Mouse (Mus musculus): ENCODE measurements around the gene Hmg20a. TPM values are rescaled to one million over a fixed set of nuclear protein-coding genes. Genes with fewer than 3 reads are reported as not detected.
A peak's percentile ranks its signal among the peaks of the same experiment; 100 is the strongest.

Hmg20a gene
- total RNA-seq, 2 experiments from 2014 or later, result 62.8 to 64.4 TPM

DNA sequence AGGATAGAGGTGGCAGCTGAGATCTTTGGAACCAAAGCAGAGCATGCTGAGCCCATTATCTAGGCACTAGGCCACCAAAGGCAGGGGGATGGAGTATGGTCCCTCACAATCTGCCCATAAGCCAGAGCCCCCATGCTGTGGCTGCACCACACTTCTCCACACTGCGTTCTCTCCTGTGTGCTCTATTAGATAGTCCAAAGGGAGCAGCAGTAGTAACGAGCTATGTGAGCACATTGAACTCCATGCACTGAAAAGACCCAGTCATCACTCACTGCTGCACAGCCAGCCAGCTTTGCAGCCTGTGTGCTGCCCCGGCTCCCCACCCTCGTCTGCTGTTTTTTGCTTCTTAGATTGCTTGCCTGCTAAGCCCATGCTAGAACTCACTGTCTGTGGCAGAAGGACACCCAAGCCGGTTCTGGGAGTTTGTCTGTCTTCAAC is 77.4 kb downstream of the Hmg20a start:
- peak; percentile 42 to 57 for DNase-seq (ENCODE audit: low spot score in 2 of 2)

DNA sequence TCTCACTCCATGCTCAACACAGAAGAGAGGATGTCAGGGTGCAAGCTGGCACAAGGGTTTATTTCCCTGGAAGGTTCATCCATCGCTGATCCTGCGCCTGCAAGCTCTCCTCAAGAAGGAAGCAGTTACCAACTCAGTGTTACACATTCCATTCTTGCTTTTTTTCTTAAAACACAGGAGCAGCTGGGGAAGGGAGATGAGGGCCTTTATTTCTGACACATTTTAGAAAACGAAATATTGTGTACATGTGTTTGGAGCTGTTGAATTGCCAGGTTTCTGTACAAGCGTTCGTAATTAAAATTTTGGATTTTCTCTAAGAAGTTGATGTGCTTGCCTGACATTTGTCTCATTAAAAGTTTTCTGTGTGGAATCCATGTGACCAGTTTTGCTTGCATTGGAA is 78.2 kb downstream of the Hmg20a start:
- DNase-seq (ENCODE audit: low spot score in 2 of 2), result no peak

- DNase-seq (ENCODE audit: low spot score in 2 of 2), result no peak
Measured at GRCm38 (mm10) chr9:56497181-56497864, 78.9 kb downstream of the Hmg20a start.

DNA sequence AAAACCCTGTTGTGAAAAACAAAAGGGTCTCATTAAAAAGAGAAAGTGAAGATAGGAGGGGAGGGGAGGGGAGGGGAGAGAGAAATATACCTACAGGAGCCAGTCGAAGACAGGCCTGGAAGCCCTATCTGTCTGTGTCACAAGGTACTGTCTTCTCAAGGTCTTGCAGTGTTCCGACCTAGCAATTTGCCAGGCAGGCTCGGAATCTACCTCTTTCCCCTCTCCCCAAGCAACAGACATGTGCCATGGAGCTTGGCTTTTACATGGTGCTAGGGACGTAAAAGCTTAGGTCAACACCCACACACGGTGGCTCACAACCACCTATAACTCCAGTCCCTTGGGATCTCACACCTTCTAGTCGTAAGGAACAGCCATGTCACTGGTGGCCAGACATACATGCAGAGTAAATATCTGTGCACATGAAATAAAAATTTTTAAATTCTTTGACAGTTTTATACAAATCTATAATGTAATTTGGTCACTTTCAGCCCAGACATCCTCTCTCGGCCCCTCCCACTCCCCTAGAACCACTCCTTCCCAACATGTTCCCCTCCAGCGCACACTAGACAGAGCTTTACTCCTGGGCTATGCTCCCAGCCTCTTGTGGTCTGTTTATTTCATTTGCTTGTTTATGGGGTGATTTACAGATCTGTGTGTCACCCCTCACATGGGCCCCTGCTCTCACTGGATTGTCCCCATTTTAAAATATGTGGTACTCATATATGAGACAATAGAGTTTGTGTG is 81.1 kb downstream of the Hmg20a start:
- DNase-seq (ENCODE audit: low spot score in 2 of 2), result no peak

GRCm38 (mm10) chr9:56500893-56501590 is 82.6 kb downstream of the Hmg20a start:
- DNase-seq (ENCODE audit: low spot score in 2 of 2), result no peak

GRCm38 (mm10) chr9:56501721-56502542 is 83.5 kb downstream of the Hmg20a start:
- no peak for DNase-seq (ENCODE audit: low spot score in 2 of 2)

DNA sequence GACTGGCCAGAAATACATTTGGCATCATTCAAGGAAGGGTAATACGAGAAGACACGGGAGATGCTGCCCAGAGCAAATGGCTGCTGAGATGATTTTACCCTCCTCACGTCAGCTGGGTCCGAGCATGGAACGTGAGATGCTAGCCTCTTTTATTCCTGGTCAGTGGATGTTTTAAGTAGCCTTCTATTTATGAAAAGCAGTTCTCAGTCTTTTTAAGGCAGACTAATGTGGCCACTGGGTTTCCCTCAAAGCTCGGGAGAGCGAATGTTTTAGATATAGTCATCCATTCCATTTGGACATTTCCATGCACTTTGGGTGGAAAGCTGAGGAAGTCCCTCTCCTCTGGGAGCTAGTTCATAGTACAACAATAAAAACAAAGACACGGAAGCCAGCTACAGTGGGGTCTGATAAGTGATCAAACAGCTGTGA is 84.1 kb downstream of the Hmg20a start:
- DNase-seq (ENCODE audit: low spot score in 2 of 2), result no peak

GRCm38 (mm10) chr9:56503621-56504500 is 85.5 kb downstream of the Hmg20a start:
- no peak for DNase-seq (ENCODE audit: low spot score in 2 of 2)

- DNase-seq (ENCODE audit: low spot score in 2 of 2), result no peak
Measured at GRCm38 (mm10) chr9:56504511-56504910, 86.1 kb downstream of the Hmg20a start.

GRCm38 (mm10) chr9:56505083-56505792 is 86.8 kb downstream of the Hmg20a start:
- no peak for DNase-seq (ENCODE audit: low spot score in 2 of 2)

DNA sequence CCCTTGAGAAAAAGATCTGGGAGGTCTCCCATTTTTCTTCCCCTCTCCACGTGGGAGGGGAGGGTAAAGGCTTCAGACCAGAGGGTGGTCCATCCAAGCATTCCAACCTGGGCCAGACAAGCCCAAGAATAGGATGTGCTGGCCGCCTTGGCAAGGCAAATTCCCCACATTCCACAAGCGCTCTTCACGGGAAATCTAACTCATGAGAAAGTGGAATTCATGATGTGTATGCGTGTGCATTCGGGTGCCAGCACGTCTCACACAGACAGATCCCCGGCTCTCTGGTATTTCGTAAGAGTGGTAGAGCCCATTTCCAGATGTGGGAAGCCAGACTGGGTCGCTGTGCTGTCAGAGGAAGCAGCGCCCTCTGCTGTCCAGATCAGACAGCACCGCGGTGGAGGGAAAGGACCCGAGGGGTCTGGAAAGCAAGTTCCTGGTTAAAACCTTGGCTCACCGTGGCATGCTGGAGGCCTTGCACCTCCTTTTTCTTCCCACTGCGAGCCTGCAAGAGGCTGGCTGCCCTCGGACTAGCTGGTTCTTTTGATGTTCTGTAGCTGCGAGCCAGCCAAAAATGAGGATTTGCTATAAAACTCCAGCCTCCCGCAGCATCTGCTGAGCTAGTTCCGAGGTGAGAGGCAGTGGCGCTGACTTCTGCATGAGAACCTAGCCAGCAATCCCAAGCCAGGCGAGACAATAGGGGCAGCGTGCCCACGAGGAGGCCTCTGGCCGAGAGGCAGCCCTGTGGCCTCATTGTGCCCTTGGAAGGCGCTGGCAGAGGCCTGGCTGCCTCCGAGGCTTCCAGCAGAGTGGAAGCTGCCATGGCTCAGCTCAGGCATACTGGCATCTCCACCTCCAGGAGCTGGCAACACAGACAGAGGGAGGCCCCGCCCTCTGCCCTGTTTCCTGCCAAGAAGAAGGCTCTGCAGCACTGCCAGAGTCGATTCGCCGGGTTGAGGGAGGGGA is 87.7 kb downstream of the Hmg20a start:
- peak; percentile 91 to 92 for DNase-seq (ENCODE audit: low spot score in 2 of 2)

DNA sequence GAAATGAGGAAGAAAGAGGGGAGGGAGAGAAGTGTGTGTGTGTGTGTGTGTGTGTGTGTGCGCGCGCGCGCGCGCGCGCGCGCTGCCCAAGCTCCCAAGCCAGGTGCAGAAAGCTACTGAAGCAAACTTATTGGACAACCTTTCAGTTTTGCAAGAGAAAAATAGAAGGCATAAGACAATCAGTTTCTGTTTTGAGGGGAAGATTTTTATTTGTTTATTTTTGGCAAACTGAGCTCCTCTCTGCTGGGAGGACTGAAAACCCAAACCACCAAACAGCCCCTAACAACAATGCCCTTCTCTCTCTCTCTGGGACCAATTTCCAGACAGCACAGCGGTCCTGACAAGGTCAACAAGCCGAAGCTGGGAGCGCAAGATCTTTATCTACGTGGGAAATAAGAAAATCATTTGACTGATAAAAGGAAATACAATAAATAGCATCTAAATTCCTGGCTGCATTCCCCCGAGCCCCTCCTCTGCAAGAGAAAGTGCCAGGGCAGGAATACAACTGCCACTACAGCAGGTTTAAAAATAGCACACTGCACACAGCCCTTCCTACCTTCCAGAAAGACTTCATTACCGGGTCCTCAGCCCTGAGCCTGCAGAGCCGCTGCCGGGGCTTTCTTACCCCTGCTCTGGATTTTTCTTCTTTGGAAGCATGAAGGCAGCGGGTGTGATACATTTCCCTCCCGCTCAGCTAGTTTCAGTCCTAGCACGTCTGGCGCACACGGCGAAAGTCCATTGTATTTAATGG is 88.7 kb downstream of the Hmg20a start:
- no peak for DNase-seq (ENCODE audit: low spot score in 2 of 2)

- no peak for DNase-seq (ENCODE audit: low spot score in 2 of 2)
Measured at GRCm38 (mm10) chr9:56507682-56508061, 89.3 kb downstream of the Hmg20a start.

GRCm38 (mm10) chr9:56508835-56509451 is 90.5 kb downstream of the Hmg20a start:
- no peak for DNase-seq (ENCODE audit: low spot score in 2 of 2)

DNA sequence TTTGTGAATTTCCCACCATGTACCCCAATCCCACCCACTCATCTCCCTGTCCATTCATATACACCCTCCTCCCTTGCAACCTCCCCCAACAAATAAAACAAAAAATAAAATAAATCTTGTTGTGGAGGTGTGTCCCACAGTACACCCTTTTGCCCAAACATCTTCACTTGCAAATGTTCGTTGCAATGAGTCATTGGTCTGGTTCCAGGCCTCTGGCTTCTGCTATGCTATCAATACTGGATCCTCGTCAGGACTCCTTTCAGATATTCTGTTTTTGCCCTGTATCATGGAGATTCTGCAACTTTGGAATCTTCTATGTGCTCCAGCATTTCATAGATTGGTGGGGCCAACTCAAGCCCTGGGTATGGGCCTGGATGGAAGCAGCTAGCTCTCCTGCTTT is 91.9 kb downstream of the Hmg20a start:
- no peak for DNase-seq (ENCODE audit: low spot score in 2 of 2)

GRCm38 (mm10) chr9:56512486-56512885 is 94.1 kb downstream of the Hmg20a start:
- no peak for DNase-seq (ENCODE audit: low spot score in 2 of 2)

DNA sequence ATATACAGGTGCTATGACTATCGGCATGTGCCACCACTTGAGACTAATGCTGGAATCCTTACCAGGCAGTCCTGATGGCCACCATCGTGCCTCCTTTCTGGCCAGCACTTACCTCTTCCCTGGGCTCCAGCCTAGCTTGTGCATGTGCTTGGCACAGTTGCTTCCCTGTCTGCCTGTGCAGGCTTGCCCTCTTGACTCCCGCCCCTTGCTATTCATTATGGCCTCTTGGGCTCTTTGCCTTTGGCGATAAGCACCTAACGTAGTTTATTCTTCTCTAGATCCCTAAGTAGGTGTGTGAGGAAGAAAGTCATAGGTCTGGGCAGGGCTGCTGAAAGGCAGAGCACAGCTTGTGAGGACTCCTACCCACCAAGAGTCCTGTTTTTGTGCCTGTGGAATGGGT is 96.7 kb downstream of the Hmg20a start:
- no peak for DNase-seq (ENCODE audit: low spot score in 2 of 2)
